Mouse (Mus musculus) frontal cortex, postnatal 10 days (tissue): ENCODE data around the gene Fgfrl1.

Experiments
- DNase-seq, 2 experiments: peaks; one replicate each; pipeline ENCODE4 v3.0.0; 2022; ENCODE audit warnings: low spot score in 2 of 2, mixed read lengths in 1 of 2

The Fgfrl1 gene

GRCm38 (mm10) chr5:108667370-108667769 is 24.8 kb upstream of the Fgfrl1 start:
- DNase-seq = no peak

GRCm38 (mm10) chr5:108668387-108668932 is 23.7 kb upstream of the Fgfrl1 start:
- no peak for DNase-seq

- peak; percentile 79 to 85 for DNase-seq
Observed at GRCm38 (mm10) chr5:108668977-108669936, 22.9 kb upstream of the Fgfrl1 start, which contains the start of gene Dgkq. TSS of gene Dgkq (minus strand) at chr5:108669672.

- no peak for DNase-seq
Observed at GRCm38 (mm10) chr5:108669986-108670385, 22.2 kb upstream of the Fgfrl1 start.

- DNase-seq = no peak
Observed at GRCm38 (mm10) chr5:108670785-108671184, 21.4 kb upstream of the Fgfrl1 start.

GRCm38 (mm10) chr5:108671757-108672156 is 20.4 kb upstream of the Fgfrl1 start:
- DNase-seq = no peak

- DNase-seq = no peak
Observed at GRCm38 (mm10) chr5:108674624-108675023, 17.6 kb upstream of the Fgfrl1 start.

- no peak for DNase-seq
Observed at GRCm38 (mm10) chr5:108675251-108675816, 16.8 kb upstream of the Fgfrl1 start, which contains the start of gene Slc26a1. TSS of gene Slc26a1 (minus strand) at chr5:108675569.

GRCm38 (mm10) chr5:108676772-108677498 is 15.2 kb upstream of the Fgfrl1 start:
- DNase-seq = no peak

- peak; percentile 79 to 85 for DNase-seq
Observed at GRCm38 (mm10) chr5:108677605-108678295, 14.4 kb upstream of the Fgfrl1 start.

GRCm38 (mm10) chr5:108678296-108678854 is 13.8 kb upstream of the Fgfrl1 start:
- DNase-seq = no peak

- no peak for DNase-seq
Observed at GRCm38 (mm10) chr5:108679909-108680308, 12.3 kb upstream of the Fgfrl1 start.

- DNase-seq = no peak
Observed at GRCm38 (mm10) chr5:108680871-108681270, 11.3 kb upstream of the Fgfrl1 start.

GRCm38 (mm10) chr5:108689091-108689490 is 3.1 kb upstream of the Fgfrl1 start:
- DNase-seq = no peak

- DNase-seq = no peak
Observed at GRCm38 (mm10) chr5:108691152-108691551, 1.0 kb upstream of the Fgfrl1 start.

GRCm38 (mm10) chr5:108693872-108694288 is 1.7 kb downstream of the Fgfrl1 start:
- DNase-seq = peak; percentile 64 to 77

- DNase-seq = peak in 1 of 2 experiments; percentile 34
Observed at GRCm38 (mm10) chr5:108694352-108695261, 2.4 kb downstream of the Fgfrl1 start.

- no peak for DNase-seq
Observed at GRCm38 (mm10) chr5:108695861-108696260, 3.7 kb downstream of the Fgfrl1 start.

GRCm38 (mm10) chr5:108696542-108696941 is 4.4 kb downstream of the Fgfrl1 start:
- no peak for DNase-seq

- peak; percentile 60 to 63 for DNase-seq
Observed at GRCm38 (mm10) chr5:108697341-108697753, 5.2 kb downstream of the Fgfrl1 start.
